Mouse (Mus musculus): ENCODE measurements around the gene Tead3.

DNA sequence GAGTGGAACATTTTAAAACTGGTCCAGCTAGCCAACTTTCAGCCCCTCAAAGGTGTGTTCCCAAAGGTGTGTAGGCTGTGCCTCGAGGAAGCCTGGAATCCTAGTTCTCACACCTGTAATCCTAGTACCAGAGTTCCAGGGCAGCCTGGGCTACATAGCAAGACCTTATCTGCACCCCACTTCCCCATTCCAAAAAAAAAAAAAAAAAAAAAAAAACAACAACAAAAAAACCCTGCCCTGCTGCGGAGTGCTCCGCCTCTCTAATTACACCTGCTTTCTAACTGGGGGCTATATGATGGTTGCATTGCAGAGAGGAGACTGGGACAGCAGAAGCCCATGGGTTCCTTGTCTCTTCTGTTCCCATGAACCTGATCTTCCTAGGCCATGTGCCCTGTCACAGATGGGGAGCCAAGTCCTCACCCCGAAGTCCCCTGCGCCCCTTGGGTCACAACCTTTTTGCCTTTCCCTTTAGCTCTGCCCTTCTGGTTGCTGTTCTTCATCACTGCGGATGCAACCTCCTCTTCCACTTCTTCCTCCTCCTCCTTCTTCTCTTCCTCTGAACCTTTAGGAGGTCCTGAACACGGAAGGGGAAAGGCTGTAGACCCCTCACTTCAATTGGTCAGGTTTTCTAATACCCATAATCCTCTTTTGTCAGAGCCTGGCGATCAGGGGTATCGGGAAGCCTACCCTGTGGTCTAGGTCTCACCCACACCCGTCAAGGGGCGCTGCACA lies 11.5 kb upstream of the Tead3 start:
- TF ChIP-seq CHD2 (IDR thresholded peaks at IDR 0.05; ENCODE audit: low read length) (no peak), CTCF (conservative IDR thresholded peaks at IDR 0.05 in 1 of 2, IDR thresholded peaks at IDR 0.05 in 1 of 2; ENCODE audit: low read depth in 2 of 2, low read length in 2 of 2) (no peak), MXI1 (IDR thresholded peaks at IDR 0.05; ENCODE audit: low read depth, low read length) (no peak), HCFC1 (IDR thresholded peaks at IDR 0.05; ENCODE audit: low read depth, low read length) (no peak), ZMIZ1 (IDR thresholded peaks at IDR 0.05; ENCODE audit: low read depth, low read length) (no peak), GABPA (IDR thresholded peaks at IDR 0.05; ENCODE audit: insufficient replicate concordance, low read depth, low read length) (no peak)
